In the genomic region with DNA sequence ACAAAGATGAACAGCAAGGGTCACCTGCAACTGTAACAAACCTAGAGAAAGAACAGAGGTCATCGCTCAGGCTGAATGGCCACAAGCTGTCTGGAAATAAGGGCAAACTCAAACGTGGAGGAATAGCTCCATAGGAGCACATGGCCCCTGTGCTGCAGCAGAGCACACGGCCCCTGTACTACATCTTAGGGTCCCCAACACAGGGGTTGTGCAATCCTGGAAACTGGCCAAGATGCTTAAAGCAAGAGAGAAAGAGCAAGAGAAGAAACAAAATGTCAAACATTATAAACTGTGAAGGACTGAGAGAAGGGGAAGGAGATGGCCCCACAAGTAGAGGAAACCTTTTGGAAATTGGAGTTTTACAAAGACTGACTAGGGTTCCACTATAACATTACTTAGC, we compare ENCODE assay signal across 17 mouse cellular contexts. TPM values are rescaled to one million over a fixed set of nuclear protein-coding genes. Genes with fewer than 3 reads are reported as not detected.
DNase-seq lines count a peak whose midpoint lies in the region; ATAC-seq and TF ChIP-seq lines count a peak whose summit lies in the region.
"Had no signal": no experiment of that assay in that cellular context is flagged by ENCODE, and none has a peak within 500 bp of the region (broad histone marks: within the 10 kb centered on the region; RNA-seq: fewer than 3 reads in every experiment).

No protein-coding gene starts in this region.

- peaks cover 52% of the 10 kb centered on the region for H3K36me3 ChIP-seq in heart, embryonic 13.5 days
- peaks cover 17% of the 10 kb centered on the region for H3K36me3 ChIP-seq in heart, embryonic 11.5 days (ENCODE audit: control insufficient read depth, insufficient read depth, low read length)
- peaks cover 23% of the 10 kb centered on the region for H3K36me3 ChIP-seq in intestine, embryonic 14.5 days (ENCODE audit: control insufficient read depth, insufficient read depth, low read length)
- H3K36me3 ChIP-seq in intestine, embryonic 16.5 days (ENCODE audit: control insufficient read depth, insufficient read depth, low read length), result 0 out of 2 replicates have a peak, but pooled peaks cover 3% of the 10 kb centered on the region
- H3K36me3 ChIP-seq in lung, postnatal 0 days (ENCODE audit: insufficient read depth, low read length), result 0 out of 2 replicates have a peak, but pooled peaks cover 4% of the 10 kb centered on the region

- no peak overlapping the region for H3K4me2 ChIP-seq in heart, embryonic 13.5 days
- no peak overlapping the region for H3K4me2 ChIP-seq in heart, embryonic 11.5 days
- no peak overlapping the region for H3K4me2 ChIP-seq in intestine, embryonic 14.5 days (ENCODE audit: low read length)
- no peak overlapping the region for H3K4me2 ChIP-seq in intestine, embryonic 16.5 days (ENCODE audit: low read depth, low read length)
- H3K4me2 ChIP-seq in lung, postnatal 0 days (replicated peaks; ENCODE audit: low read depth, low read length), result no peak overlapping the region
- H3K4me2 ChIP-seq: forebrain, embryonic 13.5 days; hindbrain, embryonic 15.5 days had no signal

- H3K9ac ChIP-seq in heart, embryonic 13.5 days, result no peak overlapping the region
- no peak overlapping the region for H3K9ac ChIP-seq in heart, embryonic 11.5 days (ENCODE audit: low read depth, low read length)
- no peak overlapping the region for H3K9ac ChIP-seq in intestine, embryonic 14.5 days (ENCODE audit: low read length)
- H3K9ac ChIP-seq in intestine, embryonic 16.5 days (ENCODE audit: low read depth, low read length), result no peak overlapping the region
- H3K9ac ChIP-seq in lung, postnatal 0 days (replicated peaks; ENCODE audit: low read depth), result no peak overlapping the region
- H3K9ac ChIP-seq: forebrain, embryonic 13.5 days; forebrain, postnatal 0 days; hindbrain, embryonic 15.5 days had no signal

- TF ChIP-seq EP300 in lung, postnatal 0 days (IDR thresholded peaks at IDR 0.05), result no peak

- no peaks in the 10 kb centered on the region for H3K9me3 ChIP-seq in heart, embryonic 13.5 days
- no peaks in the 10 kb centered on the region for H3K9me3 ChIP-seq in heart, embryonic 11.5 days (replicated peaks; ENCODE audit: control insufficient read depth, low read length)
- no peaks in the 10 kb centered on the region for H3K9me3 ChIP-seq in intestine, embryonic 14.5 days (ENCODE audit: control insufficient read depth, low read length)
- H3K9me3 ChIP-seq in intestine, embryonic 16.5 days (ENCODE audit: control insufficient read depth, low read length), result no peaks in the 10 kb centered on the region
- H3K9me3 ChIP-seq in lung, postnatal 0 days (ENCODE audit: low read length), result no peaks in the 10 kb centered on the region
- H3K9me3 ChIP-seq: embryonic facial prominence, embryonic 10.5 days; forebrain, embryonic 13.5 days; hindbrain, embryonic 15.5 days had no signal

- no peaks in the 10 kb centered on the region for H3K27me3 ChIP-seq in heart, embryonic 13.5 days (replicated peaks)
- H3K27me3 ChIP-seq in heart, embryonic 11.5 days (ENCODE audit: control insufficient read depth, insufficient read depth, low read length), result no peaks in the 10 kb centered on the region
- no peaks in the 10 kb centered on the region for H3K27me3 ChIP-seq in intestine, embryonic 14.5 days (replicated peaks; ENCODE audit: control insufficient read depth, insufficient read depth, low read length)
- no peaks in the 10 kb centered on the region for H3K27me3 ChIP-seq in intestine, embryonic 16.5 days (replicated peaks; ENCODE audit: control insufficient read depth, insufficient read depth, low read length)
- H3K27me3 ChIP-seq in lung, postnatal 0 days (replicated peaks; ENCODE audit: insufficient read depth, low read length), result no peaks in the 10 kb centered on the region
- H3K27me3 ChIP-seq: forebrain, embryonic 13.5 days; hindbrain, embryonic 15.5 days had no signal

- TF ChIP-seq CTCF in lung, postnatal 0 days (IDR thresholded peaks at IDR 0.05), result no peak

- no peak for DNase-seq in intestine, embryonic 14.5 days (ENCODE audit: low spot score)
- DNase-seq in lung, postnatal 0 days (ENCODE audit: low spot score), result peak; percentile 56
- no peak for DNase-seq in lung, postnatal 14 days
- DNase-seq in left cerebral cortex, postnatal 4 days, result no peak
- DNase-seq: adrenal gland, adult 8-10 months; adrenal gland, postnatal 36 days; cerebellum, adult 2 months; cerebellum, postnatal 10 days; forebrain, postnatal 0 days; gastrocnemius, postnatal 14 days; kidney, adult 11 months had no signal

- H3K4me1 ChIP-seq in heart, embryonic 13.5 days, result peaks cover 17% of the 10 kb centered on the region
- H3K4me1 ChIP-seq in heart, embryonic 11.5 days (ENCODE audit: control insufficient read depth, insufficient read depth, low read length), result peaks cover 8% of the 10 kb centered on the region; the same call in 1 of the 2 replicates
- H3K4me1 ChIP-seq in intestine, embryonic 14.5 days (replicated peaks; ENCODE audit: control insufficient read depth, insufficient read depth, low read length), result peaks cover 15% of the 10 kb centered on the region
- H3K4me1 ChIP-seq in intestine, embryonic 16.5 days (ENCODE audit: control insufficient read depth, insufficient read depth, low read length), result peaks cover 11% of the 10 kb centered on the region
- no peaks in the 10 kb centered on the region for H3K4me1 ChIP-seq in lung, postnatal 0 days (ENCODE audit: insufficient read depth, low read depth, low read length)
- H3K4me1 ChIP-seq: forebrain, embryonic 13.5 days; hindbrain, embryonic 15.5 days had no signal

- WGBS in heart, embryonic 13.5 days, result 56% methylated on average over 3 of the region's 3 CpGs
- 71% methylated on average over 3 of the region's 3 CpGs for WGBS in heart, embryonic 11.5 days (ENCODE audit: insufficient replicate concordance)
- WGBS in intestine, embryonic 14.5 days, result 46% methylated on average over 3 of the region's 3 CpGs
- WGBS in intestine, embryonic 16.5 days, result 51% methylated on average over 3 of the region's 3 CpGs
- 47% methylated on average over 3 of the region's 3 CpGs for WGBS in lung, postnatal 0 days

- no peak; the same call in 1 of the 2 replicates for ATAC-seq in heart, embryonic 13.5 days (ENCODE audit: extremely low read depth, insufficient number of reproducible peaks, low FRiP score, low TSS enrichment)
- ATAC-seq in heart, embryonic 11.5 days (replicated peaks; ENCODE audit: insufficient number of reproducible peaks, low FRiP score, low TSS enrichment), result no peak
- no peak for ATAC-seq in intestine, embryonic 14.5 days (replicated peaks; ENCODE audit: low FRiP score, low TSS enrichment, low read depth)
- no peak for ATAC-seq in intestine, embryonic 16.5 days
- peak; percentile 40; the same call in 1 of the 2 replicates for ATAC-seq in lung, postnatal 0 days
- ATAC-seq: forebrain, embryonic 13.5 days; forebrain, postnatal 0 days had no signal

- no peak overlapping the region for H3K4me3 ChIP-seq in heart, embryonic 13.5 days
- H3K4me3 ChIP-seq in heart, embryonic 11.5 days (ENCODE audit: low read depth, low read length), result no peak overlapping the region
- H3K4me3 ChIP-seq in intestine, embryonic 14.5 days (ENCODE audit: low read depth, low read length), result no peak overlapping the region
- H3K4me3 ChIP-seq in intestine, embryonic 16.5 days (ENCODE audit: low read length), result no peak overlapping the region
- no peak overlapping the region for H3K4me3 ChIP-seq in lung, postnatal 0 days (ENCODE audit: low read depth, low read length)
- H3K4me3 ChIP-seq: embryonic facial prominence, embryonic 10.5 days; forebrain, embryonic 13.5 days; hindbrain, embryonic 15.5 days had no signal

- intact Hi-C loops in left cerebral cortex, postnatal 4 days (cut with DNase I), result no loop called here

- H3K27ac ChIP-seq in heart, embryonic 13.5 days (replicated peaks), result peak overlapping the region; percentile 70
- H3K27ac ChIP-seq in heart, embryonic 11.5 days (ENCODE audit: low read depth, low read length), result no peak overlapping the region
- peak overlapping the region; percentile 51 for H3K27ac ChIP-seq in intestine, embryonic 14.5 days (ENCODE audit: low read depth)
- H3K27ac ChIP-seq in intestine, embryonic 16.5 days (ENCODE audit: low read length), result no peak overlapping the region
- H3K27ac ChIP-seq in lung, postnatal 0 days (ENCODE audit: low read length), result no peak overlapping the region
- H3K27ac ChIP-seq: embryonic facial prominence, embryonic 10.5 days; forebrain, embryonic 13.5 days; hindbrain, embryonic 15.5 days had no signal

RNA-seq across cellular contexts. Expression of a gene that starts 28.2 kb away (rescaled TPM):
- 192 and 211 TPM in 2 replicates for polyA plus RNA-seq in heart, embryonic 13.5 days (2015; fragmentation: Nextera tagmentation; extraction: Ambion mirVana)
- 165 and 210 TPM in 2 replicates for polyA plus RNA-seq in heart, embryonic 11.5 days (2014; fragmentation: Nextera tagmentation; extraction: Ambion mirVana)
- 26.8 and 29.4 TPM in 2 replicates for polyA plus RNA-seq in intestine, embryonic 14.5 days (2014; fragmentation: Nextera tagmentation; extraction: Ambion mirVana)
- 21.6 and 21.7 TPM in 2 replicates for polyA plus RNA-seq in intestine, embryonic 16.5 days (2015; fragmentation: Nextera tagmentation; extraction: Ambion mirVana)
- polyA plus RNA-seq in lung, postnatal 0 days (2015; fragmentation: Nextera tagmentation; extraction: Ambion mirVana), result 39.9 and 47.1 TPM in 2 replicates
- 1 to 10 TPM; 2.4 to 6.0 TPM for total RNA-seq in left cerebral cortex, postnatal 4 days (2021)

RNA-seq across cellular contexts. Expression of a gene that starts 45.8 kb away (rescaled TPM):
- polyA plus RNA-seq in heart, embryonic 13.5 days (2015; fragmentation: Nextera tagmentation; extraction: Ambion mirVana), result 10.8 and 12.0 TPM in 2 replicates
- 12.8 and 16.7 TPM in 2 replicates for polyA plus RNA-seq in heart, embryonic 11.5 days (2014; fragmentation: Nextera tagmentation; extraction: Ambion mirVana)
- 19.2 and 22.0 TPM in 2 replicates for polyA plus RNA-seq in intestine, embryonic 14.5 days (2014; fragmentation: Nextera tagmentation; extraction: Ambion mirVana)
- 13.5 and 13.9 TPM in 2 replicates for polyA plus RNA-seq in intestine, embryonic 16.5 days (2015; fragmentation: Nextera tagmentation; extraction: Ambion mirVana)
- 10.0 and 12.3 TPM in 2 replicates for polyA plus RNA-seq in lung, postnatal 0 days (2015; fragmentation: Nextera tagmentation; extraction: Ambion mirVana)
- total RNA-seq in left cerebral cortex, postnatal 4 days (2021), result 10 to 100 TPM; 49.6 to 52.0 TPM

RNA-seq across cellular contexts. Expression of a gene that starts 51.9 kb away (rescaled TPM):
- 25.5 and 28.2 TPM in 2 replicates for polyA plus RNA-seq in heart, embryonic 13.5 days (2015; fragmentation: Nextera tagmentation; extraction: Ambion mirVana)
- 31.9 and 35.1 TPM in 2 replicates for polyA plus RNA-seq in heart, embryonic 11.5 days (2014; fragmentation: Nextera tagmentation; extraction: Ambion mirVana)
- 51.0 and 52.3 TPM in 2 replicates for polyA plus RNA-seq in intestine, embryonic 14.5 days (2014; fragmentation: Nextera tagmentation; extraction: Ambion mirVana)
- 46.0 and 49.3 TPM in 2 replicates for polyA plus RNA-seq in intestine, embryonic 16.5 days (2015; fragmentation: Nextera tagmentation; extraction: Ambion mirVana)
- 43.1 and 52.4 TPM in 2 replicates for polyA plus RNA-seq in lung, postnatal 0 days (2015; fragmentation: Nextera tagmentation; extraction: Ambion mirVana)
- 100 to 1,000 TPM; 120 to 129 TPM for total RNA-seq in left cerebral cortex, postnatal 4 days (2021)

Comparison
In these comparisons a context has a peak if more than half of its experiments do, and no peak if none do; other contexts are left out.
1. H3K27ac ChIP-seq: peak in heart, embryonic 13.5 days (single experiment) and intestine, embryonic 14.5 days (single experiment); none in heart, embryonic 11.5 days (single experiment), intestine, embryonic 16.5 days (single experiment) and lung, postnatal 0 days (single experiment).